Mouse (Mus musculus): ENCODE data around the gene Kcne3. TPM values are rescaled to one million over a fixed set of nuclear protein-coding genes. Genes with fewer than 3 reads are reported as not detected.

Kcne3 gene
- polyA plus RNA-seq (2017; shearing (Covaris generic)), result not detected

DNA sequence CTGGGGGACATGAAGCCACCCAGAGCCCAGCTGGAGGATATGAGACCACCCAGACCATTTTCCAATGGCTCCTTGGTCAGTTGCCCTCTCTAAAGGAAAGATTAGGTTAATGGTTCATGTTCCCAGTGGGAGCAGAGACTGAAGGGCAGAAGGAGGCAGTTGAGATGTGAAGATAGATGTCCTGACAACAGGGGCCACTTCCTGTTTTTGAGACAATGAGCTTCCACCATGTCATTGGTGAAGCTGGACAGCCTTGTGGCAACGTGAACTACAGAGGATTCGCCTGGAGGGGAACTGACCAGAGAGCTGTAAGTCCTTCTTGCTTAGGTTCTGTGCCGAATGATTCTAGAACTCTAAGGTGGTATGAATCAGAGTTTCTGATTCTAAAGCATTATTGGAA is at the start of gene Kcne3:
TSS of gene Kcne3 (plus strand) at position 234 of the 400 bp plus-strand sequence.
- no peak for ATAC-seq

DNA sequence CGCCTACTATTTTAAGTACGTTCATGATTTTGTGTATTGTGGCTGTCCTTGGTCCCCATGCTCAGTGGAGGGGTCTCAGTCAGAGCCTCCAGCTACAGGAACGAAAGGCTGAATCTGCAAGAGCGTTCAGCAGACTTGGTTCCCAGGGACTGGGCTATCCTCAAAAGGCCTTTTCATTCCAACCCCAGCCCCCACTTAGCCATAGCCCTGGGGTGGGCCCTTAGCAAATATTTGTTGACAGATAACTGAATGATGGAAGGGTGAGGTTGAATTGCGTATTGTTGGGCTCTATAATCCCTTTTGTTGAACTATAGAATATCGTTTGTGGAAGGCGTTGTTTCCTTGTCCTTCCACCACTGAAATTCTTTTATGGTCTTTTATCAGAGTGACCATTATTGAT is 49.8 kb upstream of the Kcne3 start:
- no peak for ATAC-seq

DNA sequence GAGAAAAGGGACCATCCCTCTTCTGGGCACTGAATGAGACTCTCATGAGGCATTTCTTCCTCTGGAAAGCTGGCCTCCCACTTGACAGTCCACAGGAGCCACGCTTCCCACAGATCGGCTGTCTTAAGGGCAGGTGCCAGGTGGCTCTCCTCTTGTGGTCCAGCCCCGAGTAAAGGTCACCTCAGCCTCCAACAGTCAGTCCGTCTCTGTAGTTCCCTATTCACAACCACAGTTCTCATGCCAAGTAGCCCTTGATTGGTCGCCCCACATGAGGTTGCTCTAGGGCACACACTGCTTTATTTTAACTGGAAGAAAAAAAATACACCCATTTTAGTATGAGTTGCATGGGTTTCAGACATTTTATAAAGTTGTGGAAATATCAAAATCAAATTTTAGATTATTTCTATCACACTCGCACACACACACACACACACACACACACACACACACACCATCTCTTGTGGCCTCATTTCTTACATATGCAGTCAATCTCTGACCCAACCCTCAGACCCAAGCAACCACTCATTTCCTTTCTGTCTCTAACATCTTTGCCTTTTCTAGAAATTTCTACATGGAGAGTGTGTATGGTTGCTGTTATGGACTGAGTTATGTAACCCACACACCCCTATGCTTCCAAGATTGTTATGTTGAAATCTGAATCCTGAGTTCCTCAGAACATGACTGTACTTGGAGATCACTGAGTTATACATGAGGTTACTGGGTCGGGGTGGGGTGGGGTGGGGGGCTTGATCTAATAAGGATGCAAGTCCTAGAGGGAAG is 47.9 kb upstream of the Kcne3 start:
- no peak for ATAC-seq

GRCm38 (mm10) chr7:100130592-100130991 is 45.7 kb upstream of the Kcne3 start:
- no peak for ATAC-seq

GRCm38 (mm10) chr7:100132379-100132778 is 43.9 kb upstream of the Kcne3 start:
- ATAC-seq, result no peak

- ATAC-seq, result no peak
Measured at GRCm38 (mm10) chr7:100137038-100137437, 39.3 kb upstream of the Kcne3 start.

DNA sequence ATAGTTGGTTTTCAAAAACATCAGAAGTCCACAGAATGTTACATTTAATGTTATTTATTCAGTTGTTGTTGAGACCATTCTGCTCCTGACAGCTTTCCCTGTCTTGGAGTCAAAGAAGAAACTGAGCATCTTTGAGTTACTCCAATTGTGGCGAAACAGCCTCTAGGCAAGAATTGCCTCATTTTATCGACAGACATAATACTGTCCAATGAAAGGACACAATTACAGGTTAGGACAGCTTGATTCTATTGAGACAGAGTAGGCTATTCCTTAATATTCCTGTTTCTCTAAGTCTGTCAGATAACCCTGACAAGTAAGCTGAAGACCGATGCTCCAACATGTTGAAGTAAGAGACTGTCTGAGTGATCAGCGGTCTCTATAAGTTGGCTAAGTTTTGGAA is 38.2 kb upstream of the Kcne3 start:
- no peak for ATAC-seq

DNA sequence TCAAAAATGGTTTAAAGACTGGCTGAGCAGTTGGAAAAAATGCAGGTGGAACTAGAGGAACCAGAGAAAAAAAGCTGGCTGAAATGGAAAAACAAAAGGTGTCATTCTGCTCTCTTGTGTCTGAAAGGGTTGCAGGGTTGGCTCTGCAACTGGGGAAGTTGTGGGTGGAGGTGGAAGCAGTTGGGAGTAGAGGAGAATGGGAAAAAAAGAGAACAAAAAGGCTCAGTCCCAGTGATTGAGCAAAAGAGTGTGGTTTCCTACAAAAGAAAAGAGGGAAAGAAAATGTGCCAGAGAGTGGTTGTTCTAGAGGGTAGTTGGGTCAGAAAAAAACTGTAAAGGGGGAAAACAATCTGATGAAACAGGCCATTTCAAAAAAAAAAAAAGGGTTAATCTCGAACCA is 35.7 kb upstream of the Kcne3 start:
- ATAC-seq, result no peak

GRCm38 (mm10) chr7:100148586-100148985 is 27.7 kb upstream of the Kcne3 start:
- no peak for ATAC-seq

GRCm38 (mm10) chr7:100150086-100150485 is 26.2 kb upstream of the Kcne3 start:
- ATAC-seq, result no peak

- ATAC-seq, result no peak
Measured at GRCm38 (mm10) chr7:100150626-100151025, 25.7 kb upstream of the Kcne3 start.

DNA sequence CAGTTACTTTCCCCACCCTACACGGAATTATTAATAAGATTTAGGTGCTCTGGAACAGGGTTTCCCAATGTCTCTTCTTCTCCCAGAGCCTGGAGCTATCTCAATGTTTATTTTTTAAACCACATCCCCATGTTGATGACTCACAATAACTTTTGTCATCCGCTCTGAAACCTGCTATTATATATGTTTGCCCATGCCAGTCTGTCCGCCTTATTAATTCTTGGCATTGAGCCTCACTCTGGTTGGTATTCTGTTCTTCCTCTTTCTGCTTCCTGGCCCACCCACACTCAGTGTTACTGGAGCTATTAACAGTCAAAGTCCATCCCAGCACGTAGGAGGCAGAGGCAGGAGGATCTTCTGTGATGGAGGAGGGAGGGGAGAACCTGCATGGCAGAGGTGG is 18.6 kb upstream of the Kcne3 start:
- no peak for ATAC-seq

DNA sequence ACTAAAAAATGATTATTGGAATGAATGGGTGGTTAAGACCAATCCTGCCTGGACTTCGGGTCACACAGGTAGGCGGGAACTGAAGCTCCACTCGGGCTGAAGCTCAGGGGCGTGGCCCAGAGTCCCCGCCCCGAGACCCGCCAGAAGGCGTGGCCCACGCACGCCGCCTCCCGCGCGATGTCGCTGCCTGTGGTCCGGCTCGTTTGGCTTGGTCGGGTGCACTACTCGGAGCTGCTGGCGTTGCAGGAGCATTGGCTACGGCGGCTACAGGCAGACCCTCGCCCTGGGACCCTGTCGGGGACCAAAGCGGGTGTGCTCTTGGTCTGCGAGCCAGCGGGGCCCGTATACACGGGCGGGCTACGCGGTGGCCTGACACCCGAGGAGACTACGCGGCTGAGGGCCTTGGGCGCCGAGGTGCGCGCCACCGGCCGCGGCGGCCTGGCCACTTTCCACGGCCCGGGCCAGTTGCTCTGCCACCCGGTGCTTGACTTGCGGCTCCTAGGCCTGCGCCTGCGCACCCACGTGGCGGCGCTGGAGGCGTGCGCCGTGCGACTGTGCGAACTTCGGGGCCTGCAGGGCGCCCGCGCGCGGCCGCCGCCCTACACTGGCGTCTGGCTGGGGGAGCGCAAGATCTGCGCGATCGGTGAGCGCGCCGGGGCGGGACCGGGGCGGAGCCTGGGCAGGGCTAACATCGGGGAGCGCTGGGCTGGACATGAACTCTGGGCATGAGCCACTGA is 17.0 kb upstream of the Kcne3 start, which contains the start of gene Lipt2:
TSS of gene Lipt2 (plus strand) at position 173 of the 737 bp plus-strand sequence.
- ATAC-seq, result peak; percentile 91

- ATAC-seq, result no peak
Measured at GRCm38 (mm10) chr7:100160006-100160405, 16.3 kb upstream of the Kcne3 start.

DNA sequence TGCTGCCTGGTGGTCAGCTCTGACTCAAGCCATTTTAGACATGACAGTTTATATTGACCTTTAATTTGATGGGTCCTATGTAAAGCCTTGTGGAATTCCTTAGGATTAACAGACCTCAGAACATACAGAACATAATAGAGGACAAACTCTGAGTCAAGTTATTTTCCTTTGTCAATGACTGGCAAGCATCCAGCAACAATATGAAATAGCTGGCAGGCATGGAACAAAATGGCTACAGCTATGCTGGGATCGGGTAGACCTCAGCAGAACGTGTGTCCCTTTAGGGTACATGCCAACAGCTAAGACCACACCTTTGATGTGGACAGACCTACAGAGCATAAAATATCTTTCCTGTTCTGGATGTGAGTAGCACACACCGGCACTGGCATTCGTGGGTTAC is 12.8 kb upstream of the Kcne3 start:
- ATAC-seq, result no peak

GRCm38 (mm10) chr7:100168654-100169053 is 7.6 kb upstream of the Kcne3 start:
- no peak for ATAC-seq

- no peak for ATAC-seq
Measured at GRCm38 (mm10) chr7:100170756-100171155, 5.5 kb upstream of the Kcne3 start.

DNA sequence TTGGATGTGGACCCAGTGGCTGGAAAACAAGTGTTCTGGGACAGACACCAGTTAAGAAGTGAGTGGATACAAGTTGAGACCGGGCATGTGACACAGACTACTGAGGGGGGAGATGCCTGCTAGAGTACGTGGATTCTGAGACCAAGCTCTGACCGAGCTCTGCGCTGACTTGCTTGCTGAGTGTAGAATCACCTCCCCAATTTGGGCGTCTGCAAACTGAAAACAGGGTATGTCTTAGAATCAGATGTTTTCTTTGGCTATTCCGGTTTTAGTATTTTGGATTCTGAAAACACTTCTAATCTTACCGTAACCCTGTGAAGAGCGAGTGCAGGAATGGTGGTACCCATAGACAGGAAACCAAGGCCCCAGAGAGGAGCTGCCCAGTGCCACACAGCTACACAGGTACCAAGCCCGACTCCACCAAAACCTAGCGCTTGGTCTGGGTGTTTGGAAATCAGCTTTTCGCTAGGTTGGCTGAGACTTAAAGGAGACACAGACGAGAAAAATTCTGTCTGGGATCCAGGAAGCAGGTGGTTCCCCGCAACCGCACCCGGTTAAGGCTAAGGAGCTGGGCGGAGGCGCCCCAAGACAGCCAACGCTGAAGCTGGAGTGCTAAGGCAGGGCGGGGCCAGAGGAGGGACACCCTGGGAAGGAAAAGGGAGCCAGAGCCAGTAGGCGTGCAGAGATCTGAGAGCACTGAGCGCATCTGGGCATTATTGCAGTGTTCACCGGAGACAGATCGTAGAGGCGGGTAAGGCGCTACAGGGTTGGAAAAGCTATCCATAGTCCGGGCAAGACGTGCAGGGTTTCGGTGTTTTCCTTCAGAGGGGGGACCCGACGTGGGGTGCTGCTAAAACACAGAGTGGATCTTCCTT is 2.0 kb downstream of the Kcne3 start:
- ATAC-seq, result no peak

GRCm38 (mm10) chr7:100178891-100179233 is 2.6 kb downstream of the Kcne3 start:
- ATAC-seq, result no peak

GRCm38 (mm10) chr7:100179394-100179793 is 3.1 kb downstream of the Kcne3 start:
- ATAC-seq, result no peak

- no peak for ATAC-seq
Measured at GRCm38 (mm10) chr7:100179836-100180407, 3.6 kb downstream of the Kcne3 start.

- no peak for ATAC-seq
Measured at GRCm38 (mm10) chr7:100181176-100181575, 4.9 kb downstream of the Kcne3 start.

- no peak for ATAC-seq
Measured at GRCm38 (mm10) chr7:100181614-100182013, 5.3 kb downstream of the Kcne3 start.

Data from inflammation-experienced regulatory T-cells, adult 6 months (primary cell).